Mouse (Mus musculus): Measurements from ENCODE around the gene Ywhag.

Ywhag gene

GRCm38 (mm10) chr5:135917327-135918058, 16.9 kb downstream of the Ywhag start:
- in situ Hi-C loops (cut with MboI; ENCODE audit: unreplicated experiment in 2 of 2) = no loop called here

- in situ Hi-C loops (cut with MboI; ENCODE audit: unreplicated experiment in 2 of 2) = no loop called here
Measured at GRCm38 (mm10) chr5:135916601-135917000, 17.8 kb downstream of the Ywhag start.

- in situ Hi-C loops (cut with MboI; ENCODE audit: unreplicated experiment in 2 of 2) = no loop called here
Measured at GRCm38 (mm10) chr5:135916051-135916565, 18.3 kb downstream of the Ywhag start.

GRCm38 (mm10) chr5:135914156-135914555, 20.3 kb downstream of the Ywhag start:
- in situ Hi-C loops (cut with MboI; ENCODE audit: unreplicated experiment in 2 of 2) = no loop called here

GRCm38 (mm10) chr5:135913201-135913600, 21.2 kb downstream of the Ywhag start:
- in situ Hi-C loops (cut with MboI; ENCODE audit: unreplicated experiment in 2 of 2) = no loop called here

- in situ Hi-C loops (cut with MboI; ENCODE audit: unreplicated experiment in 2 of 2) = no loop called here
Measured at GRCm38 (mm10) chr5:135911633-135912220, 22.7 kb downstream of the Ywhag start.

- in situ Hi-C loops (cut with MboI; ENCODE audit: unreplicated experiment in 2 of 2) = no loop called here
Measured at GRCm38 (mm10) chr5:135910813-135911212, 23.6 kb downstream of the Ywhag start.

- in situ Hi-C loops (cut with MboI; ENCODE audit: unreplicated experiment in 2 of 2) = no loop called here
Measured at GRCm38 (mm10) chr5:135909646-135910045, 24.8 kb downstream of the Ywhag start.

- in situ Hi-C loops (cut with MboI; ENCODE audit: unreplicated experiment in 2 of 2) = no loop called here
Measured at GRCm38 (mm10) chr5:135908989-135909388, 25.4 kb downstream of the Ywhag start.

- in situ Hi-C loops (cut with MboI; ENCODE audit: unreplicated experiment in 2 of 2) = no loop called here
Measured at GRCm38 (mm10) chr5:135908185-135908584, 26.2 kb downstream of the Ywhag start.

- in situ Hi-C loops (cut with MboI; ENCODE audit: unreplicated experiment in 2 of 2) = no loop called here
Measured at GRCm38 (mm10) chr5:135907256-135907655, 27.2 kb downstream of the Ywhag start.

GRCm38 (mm10) chr5:135906846-135907245, 27.6 kb downstream of the Ywhag start:
- in situ Hi-C loops (cut with MboI; ENCODE audit: unreplicated experiment in 2 of 2) = no loop called here

- in situ Hi-C loops (cut with MboI; ENCODE audit: unreplicated experiment in 2 of 2) = no loop called here
Measured at GRCm38 (mm10) chr5:135905320-135906225, 28.8 kb downstream of the Ywhag start.

GRCm38 (mm10) chr5:135904259-135904658, 30.2 kb downstream of the Ywhag start:
- in situ Hi-C loops (cut with MboI; ENCODE audit: unreplicated experiment in 2 of 2) = loop anchor here (5.0 kb wide), 6 partner anchors 33 to 293 kb away; partner anchors contain the start of gene Prkrip1 (in 1 of the 2)

GRCm38 (mm10) chr5:135903551-135904151, 30.8 kb downstream of the Ywhag start:
- in situ Hi-C loops (cut with MboI; ENCODE audit: unreplicated experiment in 2 of 2) = loop anchor here (5.0 kb wide), 6 partner anchors 34 to 294 kb away; partner anchors contain the start of gene Prkrip1 (in 1 of the 2)

GRCm38 (mm10) chr5:135903058-135903457, 31.4 kb downstream of the Ywhag start:
- in situ Hi-C loops (cut with MboI; ENCODE audit: unreplicated experiment in 2 of 2) = loop anchor here (5.0 kb wide), 6 partner anchors 34 to 294 kb away; partner anchors contain the start of gene Prkrip1 (in 1 of the 2)

- in situ Hi-C loops (cut with MboI; ENCODE audit: unreplicated experiment in 2 of 2) = loop anchor here (5.0 kb wide), 6 partner anchors 36 to 296 kb away; partner anchors contain the start of gene Prkrip1 (in 1 of the 2)
Measured at GRCm38 (mm10) chr5:135901354-135902095, 32.9 kb downstream of the Ywhag start.

- in situ Hi-C loops (cut with MboI; ENCODE audit: unreplicated experiment in 2 of 2) = loop anchor here (5.0 kb wide), 6 partner anchors 37 to 297 kb away; partner anchors contain the start of gene Prkrip1 (in 1 of the 2)
Measured at GRCm38 (mm10) chr5:135900701-135901100, 33.7 kb downstream of the Ywhag start.

- in situ Hi-C loops (cut with MboI; ENCODE audit: unreplicated experiment in 2 of 2) = loop anchor here (5.0 to 25.0 kb wide), 10 partner anchors 37 to 862 kb away; partner anchors contain the start of genes Prkrip1 (in 1 of the 2) and Ssc4d (in 1 of the 2)
Measured at GRCm38 (mm10) chr5:135899833-135900232, 34.6 kb downstream of the Ywhag start.
